Mouse (Mus musculus): ENCODE measurements around the gene Ttc7b.

Gene Ttc7b

DNA sequence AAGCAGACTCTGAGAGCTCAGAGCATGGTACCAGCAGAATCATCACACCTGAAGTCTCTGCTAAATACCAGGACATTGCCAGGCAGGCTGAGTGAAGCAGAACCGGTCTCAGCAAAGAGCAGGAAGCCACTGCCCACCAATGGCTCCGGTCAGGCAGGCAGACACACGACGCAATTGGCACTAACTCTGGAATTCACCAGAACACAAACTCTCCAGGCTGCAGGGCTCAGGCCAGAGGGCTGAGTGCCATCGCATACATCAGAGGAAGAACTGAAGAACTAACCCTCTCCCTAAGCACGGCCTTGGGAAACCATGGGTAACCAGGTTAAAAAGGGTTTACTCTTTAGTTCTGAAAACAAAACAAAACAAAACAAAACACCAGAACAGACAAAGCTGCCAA lies 73.5 kb downstream of the Ttc7b start:
- DNase-seq (ENCODE audit: low spot score): peak; percentile 18

DNA sequence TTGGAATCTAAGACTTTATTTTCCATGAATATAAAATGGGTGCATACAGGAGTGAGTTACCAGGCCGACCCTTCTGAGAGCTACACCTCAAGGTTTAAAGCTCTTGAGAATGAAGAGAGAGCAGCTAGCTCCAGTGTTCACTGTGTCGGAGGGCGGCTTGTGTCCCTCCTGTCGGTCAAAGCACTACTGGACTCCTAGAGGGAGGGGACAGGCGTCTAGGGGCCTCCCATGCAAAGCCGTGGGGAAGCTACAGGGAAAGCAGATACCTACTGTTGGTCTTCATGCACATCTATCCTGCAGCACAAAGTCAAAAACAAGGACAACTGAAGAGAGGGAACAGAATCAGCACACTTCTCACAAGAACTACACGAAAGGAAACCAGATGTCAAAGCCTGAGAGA lies 74.9 kb downstream of the Ttc7b start:
- no peak for DNase-seq (ENCODE audit: low spot score)

DNA sequence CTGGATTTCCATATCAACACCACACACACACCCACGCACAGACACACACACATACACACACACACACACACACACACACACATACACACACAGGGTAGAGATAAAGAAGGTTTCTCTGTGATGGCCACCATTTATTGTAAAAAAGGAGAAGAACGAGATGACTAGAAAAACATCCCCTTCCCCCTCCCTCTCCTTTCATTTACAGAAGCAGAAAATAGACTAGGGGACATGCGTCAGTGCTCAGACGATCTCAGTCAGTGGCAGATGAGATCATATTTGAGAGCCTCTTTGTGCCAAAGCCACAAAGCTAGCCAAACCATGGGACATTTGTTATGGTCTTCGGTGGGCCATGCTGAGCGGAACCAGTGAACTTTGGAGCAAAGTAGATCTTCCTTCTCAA lies 75.4 kb downstream of the Ttc7b start:
- DNase-seq (ENCODE audit: low spot score): no peak

DNA sequence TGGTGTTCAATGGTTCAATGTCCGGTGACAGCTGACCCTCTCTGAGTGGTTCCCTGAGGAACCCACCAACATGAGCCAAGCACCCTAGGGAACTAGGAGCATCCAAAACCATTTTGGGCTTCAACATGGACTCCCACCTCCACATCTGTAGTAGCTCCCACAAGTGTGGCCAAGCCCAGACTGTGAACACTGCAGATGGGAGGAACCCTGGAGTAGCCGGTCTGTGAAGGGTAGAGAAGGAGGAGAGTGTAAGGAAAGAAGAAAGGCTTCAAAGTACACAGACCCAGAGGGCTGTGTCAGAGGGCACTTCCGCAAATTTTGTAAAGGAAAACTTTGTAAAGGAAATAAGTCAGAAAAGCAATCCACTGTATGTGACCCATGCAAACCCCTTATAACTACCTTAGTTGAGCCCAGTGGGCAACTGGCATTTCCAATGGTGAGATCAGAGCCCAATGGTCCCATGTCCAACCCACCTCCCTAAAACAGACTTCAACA lies 75.9 kb downstream of the Ttc7b start:
- DNase-seq (ENCODE audit: low spot score): no peak

DNA sequence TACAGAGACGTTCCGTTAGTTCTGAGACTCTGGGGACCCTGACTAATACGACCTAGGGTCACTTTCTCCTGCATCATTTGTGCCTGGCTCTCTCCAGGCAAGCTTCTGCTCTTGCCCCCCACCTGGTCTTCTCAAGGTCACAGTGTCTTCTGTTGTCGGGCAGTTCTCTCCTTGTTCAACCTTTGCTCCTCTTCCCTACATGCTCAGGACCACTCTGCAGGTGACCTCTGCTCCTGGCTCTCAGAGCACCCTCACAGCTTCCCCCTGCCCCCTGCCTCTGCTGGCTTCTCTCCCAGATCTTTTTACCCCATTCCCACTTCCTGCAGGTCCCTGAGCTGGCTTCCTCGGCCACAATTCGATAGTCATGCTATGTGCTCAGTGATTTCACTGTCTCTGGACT lies 77.2 kb downstream of the Ttc7b start:
- DNase-seq (ENCODE audit: low spot score): no peak

DNA sequence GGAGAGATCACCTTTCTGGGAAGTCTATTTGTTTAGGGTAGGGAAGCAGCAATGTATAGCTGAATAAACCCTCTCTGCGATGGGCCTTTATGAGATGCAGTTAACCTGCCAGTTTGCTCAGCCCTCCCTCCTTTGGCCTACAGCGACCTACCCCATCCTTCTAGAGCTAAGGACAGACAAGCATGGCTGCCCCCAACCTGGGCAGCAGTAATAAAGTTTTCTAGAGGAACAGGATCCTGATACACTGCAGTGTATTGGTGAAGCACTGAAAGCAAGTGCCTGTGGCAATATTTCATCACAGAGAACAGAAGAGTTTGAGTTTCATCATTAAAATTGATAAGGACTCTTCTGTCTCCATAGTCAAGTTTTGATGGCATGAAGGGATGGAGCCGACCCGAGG lies 79.0 kb downstream of the Ttc7b start:
- DNase-seq (ENCODE audit: low spot score): no peak

DNA sequence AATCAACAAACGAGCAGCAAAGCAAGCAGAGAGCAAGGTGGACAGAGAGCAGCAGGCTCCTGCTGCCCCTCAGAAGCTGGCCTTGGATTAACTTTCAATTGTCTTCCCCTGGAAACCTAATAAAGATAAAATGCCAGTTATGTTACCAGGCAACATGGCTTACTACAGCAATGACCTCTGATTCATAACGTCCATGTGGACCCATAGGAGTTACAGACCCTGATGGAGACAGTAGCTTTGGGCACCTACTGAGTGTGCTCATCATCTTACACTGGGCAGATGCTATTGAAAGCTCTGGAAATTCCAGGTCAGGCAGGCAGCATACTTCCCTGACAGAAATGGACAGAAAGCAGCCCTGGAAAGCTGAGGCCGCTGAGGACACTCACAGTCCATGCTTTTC lies 80.7 kb downstream of the Ttc7b start:
- DNase-seq (ENCODE audit: low spot score): no peak

DNA sequence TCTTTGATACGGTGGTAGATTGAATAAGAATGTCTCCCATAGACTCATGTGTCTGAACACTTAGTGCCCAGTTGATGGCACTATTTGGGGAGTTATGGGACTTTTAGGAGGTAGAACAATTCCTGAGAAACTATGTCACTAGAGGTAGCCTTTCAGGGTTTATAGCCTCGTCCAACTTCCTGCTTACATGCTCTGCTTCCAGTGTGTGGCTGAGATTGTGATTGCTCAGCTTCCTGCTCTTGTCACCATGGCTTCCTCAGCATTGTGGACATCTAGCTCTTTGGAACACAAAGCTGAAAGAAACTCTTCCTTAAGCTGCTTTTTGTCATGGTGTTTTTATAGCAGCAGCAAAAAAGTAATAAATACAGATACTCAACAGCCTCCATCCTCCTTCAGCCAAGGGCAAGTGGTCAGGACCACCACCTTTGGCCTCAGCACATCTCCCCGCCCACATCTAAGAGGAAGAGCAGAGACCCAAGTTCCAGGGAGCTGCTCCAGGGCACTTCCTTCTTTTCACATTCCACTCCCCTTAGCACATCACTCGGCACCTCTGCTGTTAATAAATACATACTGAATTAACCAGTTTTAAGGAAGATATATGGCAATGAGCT lies 81.4 kb downstream of the Ttc7b start:
- no peak for DNase-seq (ENCODE audit: low spot score)

DNA sequence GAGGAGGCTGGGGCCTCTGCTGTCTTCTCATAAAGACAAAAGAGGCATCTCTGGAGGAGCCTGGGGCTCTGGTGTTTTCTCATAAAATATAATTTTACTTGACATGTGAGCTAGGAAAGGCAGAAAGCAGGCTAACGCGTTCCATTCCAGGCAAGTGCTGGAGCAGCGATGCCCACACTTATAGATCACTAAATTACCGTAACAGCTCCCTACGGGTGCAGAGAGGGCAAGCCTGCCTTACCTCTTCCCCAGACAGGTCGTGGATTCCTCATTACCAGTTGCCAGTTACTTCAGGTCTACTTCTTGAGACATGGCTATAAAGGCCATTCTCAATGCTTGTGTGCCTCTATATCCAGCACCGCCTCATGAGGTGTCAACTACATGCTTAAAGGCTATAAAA lies 82.1 kb downstream of the Ttc7b start:
- no peak for DNase-seq (ENCODE audit: low spot score)

DNA sequence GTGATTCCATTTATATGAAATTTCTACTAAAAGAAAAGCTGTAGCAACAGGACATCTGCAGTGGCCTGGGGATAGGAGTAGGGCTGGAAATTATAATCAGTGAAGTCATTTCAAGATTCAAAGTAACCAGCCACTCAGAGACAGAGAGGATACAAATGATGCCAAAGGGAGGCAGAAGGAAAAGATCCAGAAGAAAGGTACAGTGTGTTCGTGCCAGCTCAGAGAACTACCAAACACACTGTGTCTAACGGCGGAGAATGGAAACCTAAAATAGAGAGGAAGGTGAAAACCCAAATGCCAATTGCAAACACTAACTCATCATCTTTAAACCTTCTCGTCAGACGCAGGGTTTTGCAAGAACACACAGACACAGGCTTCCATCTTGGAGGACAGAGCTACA lies 82.8 kb downstream of the Ttc7b start:
- DNase-seq (ENCODE audit: low spot score): no peak

DNA sequence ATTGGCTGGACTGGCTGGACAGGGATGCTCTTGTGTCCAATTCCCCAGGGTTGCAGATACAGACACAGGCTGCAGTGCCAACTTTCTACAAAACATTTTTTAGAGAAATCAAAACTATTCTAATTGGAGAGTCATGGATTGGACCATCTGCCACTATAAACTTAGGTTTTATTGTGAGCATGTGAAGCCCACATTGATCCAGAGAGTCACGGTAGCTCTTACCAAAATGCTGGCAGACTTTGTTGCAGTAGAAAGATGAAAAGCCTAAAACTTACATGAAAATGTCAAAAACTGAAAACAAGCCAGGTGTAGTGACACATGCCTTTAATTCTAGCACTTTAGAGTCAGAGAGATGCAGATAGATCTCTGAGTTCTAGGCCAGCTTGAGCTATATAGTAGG lies 84.9 kb downstream of the Ttc7b start:
- DNase-seq (ENCODE audit: low spot score): no peak

DNA sequence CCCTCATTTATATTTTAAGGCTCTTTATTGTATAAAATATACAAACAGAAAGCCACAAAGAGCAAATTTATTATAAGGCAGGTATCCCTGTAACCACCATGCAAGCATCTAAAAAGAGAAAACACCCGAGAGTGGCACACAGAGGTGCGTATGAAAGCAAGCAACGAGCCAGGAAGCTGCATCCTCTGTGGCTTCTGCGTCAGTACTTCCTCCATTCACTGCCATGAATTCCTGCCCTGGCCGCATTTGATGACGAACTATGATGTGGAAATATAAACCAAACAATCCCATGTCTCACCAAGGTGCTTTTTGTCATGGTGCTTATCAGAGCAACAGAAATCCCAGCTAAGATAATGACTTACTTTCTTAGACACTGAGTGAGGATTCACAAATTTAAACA lies 88.8 kb downstream of the Ttc7b start:
- no peak for DNase-seq (ENCODE audit: low spot score)

DNA sequence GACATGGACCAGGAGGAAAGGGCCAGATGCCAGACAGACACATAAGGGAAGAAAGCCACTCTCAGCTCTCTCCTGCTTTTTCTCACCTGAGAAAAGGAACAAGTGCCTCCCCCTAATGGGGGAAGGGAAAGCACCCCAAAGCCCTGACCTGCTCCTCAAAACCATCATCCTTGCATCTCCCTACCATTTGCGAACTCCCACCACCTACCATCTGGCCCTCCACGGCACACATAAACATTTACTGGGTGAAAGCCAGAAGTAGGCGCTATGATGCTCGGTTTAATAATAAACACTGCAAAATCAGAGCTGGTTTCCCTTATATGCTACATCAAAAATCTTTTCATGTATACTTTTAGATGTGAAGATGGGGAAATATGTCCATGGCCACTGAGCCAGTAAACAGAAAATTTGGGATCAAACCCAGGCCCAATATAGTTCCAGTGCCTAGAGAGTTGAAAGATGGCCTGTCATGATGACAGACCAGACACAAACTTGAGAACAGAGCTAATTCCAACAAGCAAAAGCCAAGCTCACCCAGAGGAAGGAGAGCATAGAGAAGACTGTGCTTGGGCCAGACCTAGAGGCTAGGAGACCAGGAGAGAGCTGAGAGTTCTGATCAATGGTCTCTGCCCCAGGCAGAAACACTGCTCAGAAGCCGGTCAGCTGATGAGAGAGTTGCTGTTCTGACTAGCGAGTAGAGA lies 91.1 kb downstream of the Ttc7b start:
- DNase-seq (ENCODE audit: low spot score): no peak

DNA sequence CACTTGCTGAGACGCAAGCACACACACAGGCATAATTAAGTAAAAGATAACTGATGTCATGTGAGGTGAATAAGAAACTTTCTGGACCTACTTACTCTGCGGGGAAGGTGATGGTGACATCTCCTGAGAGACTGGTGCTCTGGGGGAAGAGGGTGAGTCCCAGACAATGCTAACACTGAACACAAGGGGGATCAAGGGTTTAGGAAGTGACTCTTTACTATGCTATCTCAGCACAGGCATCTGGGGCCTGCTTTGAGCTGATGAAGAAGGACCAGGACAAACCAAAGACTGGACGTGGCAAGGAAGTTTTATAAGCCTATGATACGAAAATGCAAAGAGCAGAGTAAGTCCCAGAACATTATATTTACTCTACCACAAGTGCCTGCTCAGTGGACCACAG lies 92.4 kb downstream of the Ttc7b start:
- no peak for DNase-seq (ENCODE audit: low spot score)

DNA sequence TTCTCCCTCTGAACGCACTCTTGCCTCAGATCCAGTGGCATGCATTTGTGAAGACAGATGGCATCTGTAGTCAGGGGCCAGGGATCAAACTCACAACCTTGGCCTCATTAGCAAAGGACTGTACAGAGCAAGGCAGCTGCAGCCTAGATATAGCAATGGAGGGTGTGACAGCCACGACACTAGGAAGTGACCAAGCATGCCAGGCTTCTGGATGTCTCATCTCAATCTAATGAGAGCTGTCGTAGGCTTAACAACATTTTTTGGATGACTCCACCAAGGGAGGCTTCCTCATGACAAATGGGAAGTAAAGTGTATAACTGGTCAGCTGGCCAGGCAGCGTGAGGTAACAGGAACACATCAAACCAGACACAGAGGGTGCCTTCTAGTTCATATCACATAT lies 94.4 kb downstream of the Ttc7b start:
- no peak for DNase-seq (ENCODE audit: low spot score)

DNA sequence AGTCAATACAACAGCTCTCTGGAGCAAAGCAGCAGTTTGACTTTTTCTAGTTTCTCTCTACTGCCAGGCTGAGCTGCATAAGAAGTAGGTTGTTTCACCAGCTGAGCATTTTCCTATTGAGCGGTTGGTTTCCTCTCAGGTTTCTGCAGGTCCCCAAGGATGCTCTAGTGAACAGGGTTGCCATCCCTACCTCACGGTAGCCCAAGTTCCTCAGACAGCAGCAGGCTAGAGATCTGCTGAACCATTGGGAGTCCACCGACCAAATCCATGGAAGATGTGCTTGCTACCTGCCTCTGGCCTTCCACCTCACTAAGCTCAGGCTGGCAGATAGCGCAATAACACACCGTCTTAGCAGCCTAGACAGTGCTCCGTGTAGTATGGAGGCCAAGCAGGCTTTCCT lies 95.6 kb downstream of the Ttc7b start:
- no peak for DNase-seq (ENCODE audit: low spot score)

DNA sequence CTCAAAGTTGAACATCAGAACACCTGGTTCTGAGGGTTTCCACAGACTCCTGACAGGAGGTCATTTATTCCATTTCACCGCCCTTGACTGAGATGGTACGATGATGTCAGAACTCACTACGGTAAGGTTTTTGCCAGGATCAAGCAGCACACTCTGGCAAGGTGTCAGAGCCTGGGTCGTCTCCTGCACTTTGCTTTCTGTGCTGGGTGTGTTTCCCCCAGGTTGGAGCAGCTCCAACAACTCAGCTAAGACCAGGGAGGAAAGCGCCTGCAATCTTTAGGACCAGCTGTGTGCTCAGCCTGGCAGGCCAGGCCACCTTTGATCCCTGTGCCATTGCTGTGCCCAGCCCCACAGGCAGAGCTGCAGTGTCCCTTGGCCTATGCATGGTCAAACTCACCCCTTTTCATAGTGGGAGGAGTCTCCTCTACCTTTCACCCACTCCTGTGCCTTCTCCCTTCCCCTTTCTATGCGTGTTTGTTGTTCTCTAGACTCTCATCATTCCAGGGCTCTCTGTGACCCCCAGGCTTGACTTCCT lies 98.3 kb downstream of the Ttc7b start:
- no peak for DNase-seq (ENCODE audit: low spot score)

DNA sequence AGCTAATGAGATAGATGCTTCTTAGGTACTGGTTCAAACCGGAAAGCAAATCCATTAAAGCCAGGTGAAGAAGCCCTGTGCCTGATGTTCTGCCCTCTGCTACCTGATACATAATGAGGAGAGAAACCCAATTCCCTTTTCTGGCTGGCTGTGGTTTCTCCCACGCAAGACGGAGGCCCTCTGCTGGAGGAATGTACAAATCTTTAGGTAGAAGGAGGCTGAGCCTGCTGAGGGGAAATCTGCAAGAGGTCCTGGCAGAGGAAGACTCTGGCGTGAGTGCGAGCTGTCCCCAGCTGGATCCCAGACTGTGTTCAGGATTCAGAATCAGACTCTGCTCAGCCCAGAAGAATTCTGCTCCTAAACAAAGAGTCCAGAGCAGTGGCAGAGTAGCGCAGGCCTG lies 99.1 kb downstream of the Ttc7b start:
- peak; percentile 48 for DNase-seq (ENCODE audit: low spot score)

DNA sequence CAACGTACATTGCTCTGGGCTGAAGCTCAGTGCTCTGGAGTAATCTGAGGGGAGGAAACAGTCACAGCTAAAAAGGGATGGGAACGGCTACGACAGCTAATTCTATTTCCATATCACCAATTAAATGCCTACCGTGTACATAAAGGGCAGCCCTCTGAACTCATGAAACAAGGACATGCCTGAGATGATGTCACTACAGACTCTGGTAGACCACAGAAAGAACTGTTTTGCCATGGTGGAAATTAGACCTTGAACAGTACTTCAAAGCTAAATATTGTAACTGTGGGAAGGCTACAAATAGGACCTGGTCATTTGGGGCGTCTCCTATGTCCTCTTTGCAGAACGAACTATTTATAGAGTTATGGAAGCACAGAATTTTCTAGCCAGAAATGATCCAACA lies 99.7 kb downstream of the Ttc7b start:
- no peak for DNase-seq (ENCODE audit: low spot score)

DNA sequence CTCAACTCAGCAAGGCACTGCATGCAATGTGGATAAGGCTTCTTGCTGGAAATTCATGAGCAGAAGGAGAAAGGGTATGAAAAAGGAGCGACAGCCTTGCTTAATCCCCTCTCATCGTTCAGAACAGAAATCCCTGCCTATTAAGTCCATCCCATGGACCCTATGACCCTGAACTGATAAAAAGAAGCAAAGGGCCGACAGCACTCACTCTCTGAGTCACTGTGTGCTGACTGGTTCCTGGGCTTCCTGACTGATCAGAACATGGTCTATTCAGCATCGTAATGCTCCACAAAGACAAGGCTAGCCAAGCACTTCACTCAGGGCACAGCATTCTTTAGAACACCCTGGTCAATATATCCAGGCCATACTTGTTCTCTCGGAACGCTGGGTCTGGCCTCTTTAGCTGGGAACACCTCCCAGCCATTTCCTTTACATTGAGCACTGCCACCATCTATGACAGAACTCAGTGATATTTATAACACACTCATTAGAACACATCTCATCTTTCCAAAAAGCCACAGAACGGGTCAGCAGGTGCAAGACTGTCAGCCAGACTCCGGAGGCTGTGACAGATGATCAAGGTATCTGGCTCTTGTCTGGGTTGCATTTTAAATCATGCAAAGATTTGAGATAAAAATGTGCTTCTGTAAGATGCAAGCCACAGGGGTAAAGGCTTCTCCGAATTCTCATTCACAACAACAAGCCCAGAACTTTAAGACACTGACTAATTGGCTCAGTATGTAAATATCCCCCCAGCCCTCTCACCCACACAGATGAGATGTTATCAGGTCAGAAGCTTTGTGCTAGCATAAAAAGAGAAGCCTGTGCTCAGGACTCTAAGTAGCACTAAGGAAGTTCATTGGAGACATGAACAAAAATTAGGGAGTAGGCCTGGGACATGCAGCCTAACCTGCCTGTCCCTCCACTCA lies 100.4 kb downstream of the Ttc7b start:
- DNase-seq (ENCODE audit: low spot score): no peak

DNA sequence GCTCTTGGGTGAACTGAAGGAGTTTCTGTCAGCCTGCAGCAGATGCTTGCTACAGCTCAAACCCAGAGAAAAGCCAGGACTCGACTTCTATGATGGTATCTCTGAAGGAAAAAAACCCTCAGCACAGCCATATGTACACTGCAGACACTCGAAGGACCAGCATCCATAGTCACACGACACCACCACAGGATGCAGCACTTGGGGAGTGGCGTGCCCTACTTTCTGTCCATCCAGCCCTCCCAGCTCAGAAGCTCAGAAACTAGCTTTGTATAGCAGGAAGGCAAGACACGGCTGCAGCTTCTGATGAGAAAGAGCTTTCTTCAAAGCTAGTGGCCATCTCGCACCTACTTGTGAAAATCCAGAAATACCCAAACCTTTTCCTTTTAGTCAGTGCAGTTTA lies 104.8 kb downstream of the Ttc7b start:
- DNase-seq (ENCODE audit: low spot score): no peak

DNA sequence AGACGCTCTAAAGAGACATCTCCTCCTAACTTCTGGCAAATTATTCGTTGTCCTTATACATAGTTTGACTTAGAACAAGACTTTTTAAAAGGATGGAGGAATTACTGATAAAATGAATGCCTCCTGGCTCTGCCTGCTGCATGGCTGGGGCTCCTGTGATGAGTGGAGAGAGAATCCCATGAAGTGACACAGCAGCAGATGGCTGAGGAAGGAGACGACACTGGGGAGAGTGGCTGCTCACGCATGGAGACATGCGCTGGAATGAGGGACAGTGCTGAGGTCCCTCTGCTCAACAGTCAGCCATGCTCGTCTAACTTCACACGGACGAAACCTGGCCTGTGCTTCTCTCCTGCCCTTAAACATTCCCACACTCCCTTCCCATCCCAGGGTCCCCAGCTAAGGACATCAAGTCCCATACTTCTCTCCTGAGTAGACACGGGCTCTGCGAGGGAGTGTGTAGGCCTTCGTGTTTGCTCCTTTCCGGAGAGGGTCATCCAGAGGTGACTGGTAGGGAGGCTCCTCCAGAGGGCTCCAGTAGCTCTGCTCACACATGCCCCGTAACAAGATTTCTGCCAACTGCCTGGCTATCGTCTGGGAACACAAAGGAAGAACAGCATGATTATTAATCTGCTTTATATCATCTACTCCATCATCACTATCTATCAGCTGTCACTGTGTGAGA lies 105.8 kb downstream of the Ttc7b start:
- no peak for DNase-seq (ENCODE audit: low spot score)

Data from urinary bladder, postnatal 14 days (tissue).